ENCODE assay signal across 35 mouse cellular contexts in genomic region chr3:15073847-15074246, GRCm38 (mm10).
"Had no signal": no experiment of that assay in that cellular context is flagged by ENCODE, and none has a peak within 500 bp of the region (broad histone marks: within the 10 kb centered on the region; RNA-seq: fewer than 3 reads in every experiment).

No protein-coding gene starts in this region.

- H3K4me3 ChIP-seq: heart, embryonic 10.5 days; heart, embryonic 12.5 days; heart, embryonic 13.5 days; heart, embryonic 15.5 days; hindbrain, embryonic 10.5 days; hindbrain, embryonic 12.5 days; hindbrain, embryonic 13.5 days; hindbrain, embryonic 15.5 days; intestine, embryonic 15.5 days; kidney, embryonic 15.5 days; layer of hippocampus, adult 2 months had no signal

- H3K27ac ChIP-seq: heart, embryonic 10.5 days; heart, embryonic 13.5 days; heart, embryonic 15.5 days; hindbrain, embryonic 10.5 days; hindbrain, embryonic 12.5 days; hindbrain, embryonic 13.5 days; hindbrain, embryonic 14.5 days; hindbrain, embryonic 15.5 days; hindbrain, postnatal 0 days; intestine, embryonic 15.5 days; kidney, embryonic 15.5 days; kidney, postnatal 0 days; layer of hippocampus, adult 2 months had no signal

- ATAC-seq: hindbrain, embryonic 16.5 days; hindbrain, postnatal 0 days; inflammation-experienced regulatory T-cells, adult 6 months; intestine, embryonic 15.5 days; intestine, embryonic 16.5 days; intestine, postnatal 0 days had no signal

- H3K27me3 ChIP-seq: heart, embryonic 12.5 days; heart, embryonic 13.5 days; heart, embryonic 15.5 days; hindbrain, embryonic 12.5 days; hindbrain, embryonic 13.5 days; hindbrain, embryonic 15.5 days; intestine, embryonic 15.5 days; kidney, embryonic 15.5 days had no signal

- H3K9me3 ChIP-seq: heart, embryonic 10.5 days; heart, embryonic 12.5 days; heart, embryonic 13.5 days; heart, embryonic 15.5 days; hindbrain, embryonic 10.5 days; hindbrain, embryonic 12.5 days; hindbrain, embryonic 13.5 days; hindbrain, embryonic 15.5 days; intestine, embryonic 15.5 days; kidney, embryonic 15.5 days had no signal

- DNase-seq: heart, postnatal 10 days; heart, postnatal 14 days; heart, postnatal 36 days; heart, postnatal 4 days; kidney, adult 11 months; kidney, adult 18-20 months; kidney, adult 2 months; kidney, adult 8-10 months; kidney, adult 9 months; kidney, postnatal 10 days; kidney, postnatal 14 days; kidney, postnatal 25 days; kidney, postnatal 36 days; kidney, postnatal 4 days; layer of hippocampus, adult 9-11 months; layer of hippocampus, postnatal 36 days had no signal

- H3K4me2 ChIP-seq: heart, embryonic 11.5 days; heart, embryonic 12.5 days; heart, embryonic 13.5 days; heart, embryonic 15.5 days; hindbrain, embryonic 12.5 days; hindbrain, embryonic 13.5 days; hindbrain, embryonic 14.5 days; hindbrain, embryonic 15.5 days; intestine, embryonic 15.5 days; kidney, embryonic 15.5 days had no signal

- H3K36me3 ChIP-seq: heart, embryonic 10.5 days; heart, embryonic 12.5 days; heart, embryonic 13.5 days; heart, embryonic 15.5 days; hindbrain, embryonic 10.5 days; hindbrain, embryonic 12.5 days; hindbrain, embryonic 13.5 days; hindbrain, embryonic 15.5 days; intestine, embryonic 15.5 days; kidney, embryonic 15.5 days had no signal

- H3K9ac ChIP-seq: heart, embryonic 12.5 days; heart, embryonic 13.5 days; heart, embryonic 15.5 days; hindbrain, embryonic 12.5 days; hindbrain, embryonic 13.5 days; hindbrain, embryonic 14.5 days; hindbrain, embryonic 15.5 days; intestine, embryonic 15.5 days; kidney, embryonic 15.5 days had no signal

- H3K4me1 ChIP-seq: heart, embryonic 10.5 days; heart, embryonic 12.5 days; heart, embryonic 13.5 days; heart, embryonic 15.5 days; hindbrain, embryonic 10.5 days; hindbrain, embryonic 12.5 days; hindbrain, embryonic 13.5 days; hindbrain, embryonic 15.5 days; intestine, embryonic 15.5 days; kidney, embryonic 15.5 days had no signal
